ENCODE assay signal across 8 mouse cellular contexts in genomic region chr13:64274879-64275753, GRCm38 (mm10). TPM values are rescaled to one million over a fixed set of nuclear protein-coding genes. Genes with fewer than 3 reads are reported as not detected.
DNase-seq lines count a peak whose midpoint lies in the region; ATAC-seq and TF ChIP-seq lines count a peak whose summit lies in the region.

Gene Cdc14b (minus strand): TSS chr13:64275290.

- no peaks in the 10 kb centered on the region for H3K27me3 ChIP-seq in intestine, postnatal 0 days (replicated peaks; ENCODE audit: control insufficient read depth, insufficient read depth, low read length)
- no peaks in the 10 kb centered on the region for H3K27me3 ChIP-seq in limb, embryonic 10.5 days (ENCODE audit: low read depth, poor library complexity, severe bottlenecking)
- H3K27me3 ChIP-seq in midbrain, embryonic 11.5 days (ENCODE audit: control insufficient read depth, insufficient read depth, low read length) = peaks cover 10% of the 10 kb centered on the region
- peaks cover 21% of the 10 kb centered on the region for H3K27me3 ChIP-seq in small intestine, adult 2 months (ENCODE audit: control insufficient read depth, insufficient read depth, low read length)

- H3K4me1 ChIP-seq in intestine, postnatal 0 days (replicated peaks; ENCODE audit: control insufficient read depth, insufficient read depth, low read length) = peaks cover 9% of the 10 kb centered on the region; the same call in 1 of the 2 replicates
- H3K4me1 ChIP-seq in limb, embryonic 10.5 days = peaks cover 26% of the 10 kb centered on the region
- H3K4me1 ChIP-seq in midbrain, embryonic 11.5 days (ENCODE audit: control insufficient read depth, insufficient read depth, low read length) = peaks cover 8% of the 10 kb centered on the region; the same call in 1 of the 2 replicates
- H3K4me1 ChIP-seq in small intestine, adult 2 months (ENCODE audit: control insufficient read depth, insufficient read depth, insufficient read length, low read length) = no peaks in the 10 kb centered on the region

- no peak for TF ChIP-seq CTCF in intestine, postnatal 0 days (IDR thresholded peaks at IDR 0.05; ENCODE audit: low read depth)
- no peak for TF ChIP-seq CTCF in small intestine, adult 2 months (IDR thresholded peaks at IDR 0.05; ENCODE audit: extremely low read depth, insufficient read length, insufficient replicate concordance, low read depth, low read length)

- no peaks in the 10 kb centered on the region for H3K9me3 ChIP-seq in intestine, postnatal 0 days (ENCODE audit: control insufficient read depth)
- H3K9me3 ChIP-seq in limb, embryonic 10.5 days (replicated peaks) = no peaks in the 10 kb centered on the region
- H3K9me3 ChIP-seq in midbrain, embryonic 11.5 days (ENCODE audit: control insufficient read depth, low read length) = no peaks in the 10 kb centered on the region

- peak within 1 kb of the TSS; percentile 100 for H3K4me2 ChIP-seq in intestine, postnatal 0 days (replicated peaks; ENCODE audit: low read depth)
- peak within 1 kb of the TSS; percentile 100 for H3K4me2 ChIP-seq in midbrain, embryonic 11.5 days

- peak within 1 kb of the TSS; percentile 73 for H3K4me3 ChIP-seq in intestine, postnatal 0 days (ENCODE audit: low read depth, low read length)
- peak within 1 kb of the TSS; percentile 89 for H3K4me3 ChIP-seq in limb, embryonic 10.5 days
- H3K4me3 ChIP-seq in midbrain, embryonic 11.5 days (ENCODE audit: low read depth, low read length) = peak within 1 kb of the TSS; percentile 76
- peak within 1 kb of the TSS; percentile 79 for H3K4me3 ChIP-seq in small intestine, adult 2 months (ENCODE audit: low read depth, low read length)

- H3K36me3 ChIP-seq in intestine, postnatal 0 days (ENCODE audit: control insufficient read depth, insufficient read depth) = no peaks in the 10 kb centered on the region
- H3K36me3 ChIP-seq in limb, embryonic 10.5 days = no peaks in the 10 kb centered on the region
- no peaks in the 10 kb centered on the region for H3K36me3 ChIP-seq in midbrain, embryonic 11.5 days (ENCODE audit: control insufficient read depth, insufficient read depth, low read length)
- no peaks in the 10 kb centered on the region for H3K36me3 ChIP-seq in small intestine, adult 2 months (ENCODE audit: control insufficient read depth, insufficient read depth, low read length)

- 1% methylated on average over 57 of the region's 57 CpGs for WGBS in intestine, postnatal 0 days
- 1% methylated on average over 57 of the region's 57 CpGs for WGBS in limb, embryonic 10.5 days
- WGBS in midbrain, embryonic 11.5 days = 1% methylated on average over 57 of the region's 57 CpGs
- WGBS in small intestine, adult 2 months = 1% methylated on average over 57 of the region's 57 CpGs

- no peak within 1 kb of the TSS for H3K27ac ChIP-seq in intestine, postnatal 0 days (ENCODE audit: low read depth, low read length)
- peak within 1 kb of the TSS; percentile 93 for H3K27ac ChIP-seq in limb, embryonic 10.5 days
- no peak within 1 kb of the TSS for H3K27ac ChIP-seq in midbrain, embryonic 11.5 days (ENCODE audit: low read depth, low read length)
- no peak within 1 kb of the TSS for H3K27ac ChIP-seq in small intestine, adult 2 months (ENCODE audit: insufficient read depth, low read depth, low read length)

- TF ChIP-seq POLR2A in small intestine, adult 2 months (IDR thresholded peaks at IDR 0.05; ENCODE audit: low read depth, low read length) = no peak

- DNase-seq in adrenal gland, adult 8-10 months = peak; percentile 74
- DNase-seq in embryo, embryonic 10 days (ENCODE audit: low spot score) = peak; percentile 99
- DNase-seq in heart, adult 11 months = peak; percentile 98
- peak; percentile 97 for DNase-seq in limb, embryonic 10.5 days (ENCODE audit: low spot score)
- DNase-seq in midbrain, embryonic 11.5 days (ENCODE audit: low spot score, missing footprints) = peak; percentile 97
- DNase-seq in MN1 (ENCODE audit: low spot score) = no peak

- ATAC-seq in intestine, postnatal 0 days = peak; percentile 83
- peak; percentile 98 for ATAC-seq in midbrain, embryonic 11.5 days (ENCODE audit: low FRiP score)

- peak within 1 kb of the TSS; percentile 50 for H3K9ac ChIP-seq in intestine, postnatal 0 days (ENCODE audit: low read depth, low read length)
- peak within 1 kb of the TSS; percentile 74 for H3K9ac ChIP-seq in midbrain, embryonic 11.5 days (ENCODE audit: low read length)

RNA-seq across cellular contexts. Expression of gene Cdc14b, which starts in this region (rescaled TPM):
- 10 to 100 TPM; 11.0 to 21.2 (median 15.8) TPM for total RNA-seq in adrenal gland, adult 8-10 months (2022)
- 15.0 and 17.2 TPM in 2 replicates for polyA plus RNA-seq in intestine, postnatal 0 days (2015; fragmentation: Nextera tagmentation; extraction: Ambion mirVana)
- 34.9 and 43.5 TPM in 2 replicates for polyA plus RNA-seq in limb, embryonic 10.5 days (2016; fragmentation: Nextera tagmentation; extraction: Ambion mirVana)
- polyA plus RNA-seq in midbrain, embryonic 11.5 days (2014; fragmentation: Nextera tagmentation; extraction: Ambion mirVana) = 7.7 and 8.8 TPM in 2 replicates
- polyA plus RNA-seq in small intestine, adult 2 months (2012; rRNA removed) = 1.4 and 2.8 TPM in 2 replicates
